Mouse (Mus musculus): ENCODE measurements at regions not wholly inside any gene's neighbourhood (a gene's known extent, or its start where the extent isn't known, plus 50 kb on each side); places are given as distances from the start of the nearest gene placed in this dataset.

DNA sequence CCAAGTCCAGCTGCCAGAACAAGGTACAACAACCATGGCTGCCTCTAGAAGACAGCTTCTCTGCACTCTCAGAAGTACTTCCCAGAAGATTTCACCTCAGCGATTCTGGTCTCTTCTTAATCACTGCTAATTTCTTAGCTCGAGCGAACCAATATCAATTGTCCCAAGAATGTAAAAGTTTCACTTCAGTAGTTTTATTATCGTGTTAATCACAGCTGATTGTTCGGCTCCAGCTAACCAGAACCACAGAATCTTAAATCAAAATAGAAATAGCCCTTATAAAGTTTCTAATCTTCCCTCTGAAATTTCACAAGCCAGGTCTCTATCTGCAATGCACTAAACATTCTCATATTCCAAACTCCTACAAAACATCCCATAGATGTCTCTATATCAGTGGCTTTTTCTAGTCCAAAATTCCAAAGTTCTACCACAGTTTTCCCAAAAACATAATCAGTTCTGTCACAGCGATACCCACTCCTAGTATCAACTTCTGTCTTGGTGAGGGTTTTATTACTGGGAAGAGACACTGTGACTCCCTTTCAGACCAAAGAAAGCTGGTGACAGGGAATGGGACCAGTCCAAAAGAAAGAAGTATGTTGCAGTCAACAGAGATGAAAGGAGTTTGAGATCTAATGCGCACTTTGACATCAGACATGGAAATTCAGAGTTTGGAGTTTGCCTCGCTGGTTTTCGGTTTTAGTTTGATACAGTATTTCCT, 130.2 kb downstream of the Gm10283 start:
- no peak for DNase-seq (ENCODE audit: low spot score)

DNA sequence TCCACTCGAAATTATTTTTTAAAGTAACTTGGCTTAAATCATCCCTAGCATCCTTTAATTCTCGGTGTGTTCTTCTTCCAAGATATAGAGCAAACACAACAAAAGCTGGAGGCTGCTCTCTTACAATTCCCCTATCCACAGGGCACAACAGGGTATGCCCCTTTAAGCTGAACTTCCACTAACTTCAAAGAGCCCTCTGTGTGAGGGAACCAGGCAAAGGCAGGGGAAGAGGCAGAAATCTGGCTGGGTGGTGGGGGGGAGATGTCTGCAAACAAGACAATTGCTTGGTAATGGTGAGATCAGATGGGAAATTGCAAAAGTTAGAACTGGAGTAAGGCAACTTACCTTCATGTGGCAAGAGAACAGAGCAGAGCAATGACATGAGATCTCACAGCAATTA, 154.7 kb downstream of the Gm10283 start:
- peak; percentile 14 for DNase-seq (ENCODE audit: low spot score)

DNA sequence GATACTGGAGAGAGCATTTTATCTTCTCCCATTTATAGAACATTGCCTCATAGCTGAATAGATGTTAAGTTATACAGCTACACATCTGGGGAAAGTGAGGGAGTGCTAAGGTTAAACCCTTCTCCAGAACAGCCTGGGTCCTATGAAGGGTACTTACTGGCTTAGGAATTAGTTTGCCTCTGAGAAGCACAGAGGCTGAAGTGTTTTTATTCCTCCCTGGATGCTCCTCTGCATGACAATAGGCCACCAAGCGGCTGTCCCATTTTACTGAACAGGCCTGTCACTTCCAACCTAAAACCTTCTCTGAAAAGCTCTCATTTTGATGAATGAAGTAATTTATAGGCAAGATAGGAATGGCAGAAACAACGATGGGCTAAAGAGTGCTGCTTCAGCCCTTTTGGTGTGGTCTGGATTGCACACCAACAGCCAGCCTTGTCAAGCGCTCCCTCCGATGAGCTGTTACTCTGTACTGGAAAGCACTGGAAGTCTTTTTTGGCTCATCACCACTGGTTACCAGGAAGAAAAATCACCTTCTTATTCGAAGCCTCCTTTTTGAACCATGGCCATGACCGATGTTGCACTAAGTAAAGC, 157.1 kb downstream of the Gm10283 start:
- no peak for DNase-seq (ENCODE audit: low spot score)

DNA sequence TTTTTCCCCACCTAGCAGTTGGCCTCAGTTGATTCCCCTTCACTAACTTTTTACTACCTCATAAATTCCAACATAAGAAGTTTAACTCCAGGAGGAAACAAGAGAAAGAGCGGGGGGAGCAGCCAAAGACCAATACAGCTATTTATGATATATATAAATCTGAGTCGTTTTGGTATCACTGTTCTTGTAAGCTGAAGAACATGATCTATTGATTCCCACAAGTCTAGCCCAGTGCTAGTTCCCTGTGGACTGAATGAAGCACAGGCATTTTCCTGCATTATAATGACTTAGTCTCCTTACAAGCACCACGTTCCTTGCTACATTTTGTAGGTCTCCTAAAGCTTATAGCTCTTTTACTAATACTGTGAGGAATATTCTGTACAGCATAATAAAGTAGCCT, 187.5 kb downstream of the Gm10283 start:
- no peak for DNase-seq (ENCODE audit: low spot score)

DNA sequence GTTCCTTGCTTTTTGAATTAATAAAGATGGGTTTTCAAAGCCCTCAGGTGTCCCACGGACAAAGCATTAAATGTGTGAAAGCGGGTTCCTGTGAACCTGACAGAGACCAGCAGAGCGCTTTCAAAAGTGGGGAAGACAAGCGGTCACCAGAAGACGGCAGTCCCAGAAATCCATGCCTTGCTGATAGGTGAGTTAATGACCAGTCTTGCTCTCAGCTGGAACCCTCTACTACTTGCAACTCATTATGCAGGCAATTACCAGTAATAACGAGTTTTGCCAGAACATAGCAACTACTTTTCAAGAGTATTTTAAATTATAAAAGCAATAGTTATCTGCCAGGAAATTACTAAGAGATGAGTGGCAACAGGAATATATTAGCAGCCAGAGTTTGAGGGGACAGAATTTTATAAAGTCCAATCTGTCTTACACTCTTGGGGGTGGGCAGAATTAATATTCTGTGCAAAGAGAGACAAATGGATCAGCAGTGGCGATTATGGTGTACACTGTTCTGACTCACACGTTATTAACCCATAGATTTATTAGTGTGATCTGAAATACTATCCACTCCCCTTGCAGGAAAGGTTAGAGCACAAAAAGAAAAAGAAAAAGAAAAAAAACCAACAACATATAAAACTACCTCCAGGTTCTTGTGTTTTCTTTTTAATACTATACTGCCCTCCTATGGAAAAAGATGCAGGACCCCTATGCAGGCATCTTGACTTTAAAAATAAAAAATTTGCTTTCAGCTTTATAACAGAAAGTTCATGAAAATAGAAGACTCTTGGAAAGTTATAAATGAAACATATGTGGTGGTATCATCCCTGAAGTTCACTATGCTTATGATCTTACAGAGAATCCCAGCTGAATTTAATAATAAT, 188.8 kb downstream of the Gm10283 start:
- DNase-seq (ENCODE audit: low spot score) = no peak

DNA sequence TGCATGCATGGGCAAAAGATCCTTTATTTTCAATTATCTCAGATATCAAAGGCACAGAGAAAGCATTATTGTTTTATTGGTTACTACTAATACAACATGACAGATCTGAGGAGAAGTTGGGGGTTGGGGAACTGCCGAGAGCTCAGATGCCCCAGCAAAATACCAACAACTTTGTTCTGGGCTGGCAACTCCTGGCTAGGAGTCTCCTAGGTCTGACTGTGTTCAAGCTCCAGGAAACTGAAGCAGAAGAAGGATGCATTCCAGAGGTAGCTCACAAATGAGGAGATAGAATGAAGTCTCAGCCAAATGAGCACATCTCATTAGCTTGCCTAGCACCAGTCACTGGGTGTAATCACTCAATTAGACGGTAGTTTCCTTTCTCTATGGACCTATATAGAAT, 192.9 kb downstream of the Gm10283 start:
- no peak for DNase-seq (ENCODE audit: low spot score)

DNA sequence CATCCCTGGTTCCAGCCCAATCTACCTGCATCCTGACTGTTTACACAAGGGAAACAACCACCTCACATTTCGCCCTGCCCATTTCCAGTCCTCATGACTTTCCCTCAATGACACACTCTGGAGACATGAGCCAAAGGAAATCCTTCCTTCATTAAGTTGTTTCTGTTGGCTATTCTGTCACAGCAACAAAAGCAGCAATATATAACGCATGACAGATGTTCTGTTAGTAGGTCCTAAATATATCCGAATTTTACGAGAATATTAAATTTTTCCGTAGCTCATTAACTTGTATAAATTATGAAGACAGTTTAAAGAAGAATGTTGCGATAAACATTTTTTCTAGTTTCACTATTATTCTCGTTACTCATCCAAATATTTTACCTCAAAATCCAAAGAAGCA, 201.7 kb downstream of the Gm10283 start:
- DNase-seq (ENCODE audit: low spot score) = no peak

DNA sequence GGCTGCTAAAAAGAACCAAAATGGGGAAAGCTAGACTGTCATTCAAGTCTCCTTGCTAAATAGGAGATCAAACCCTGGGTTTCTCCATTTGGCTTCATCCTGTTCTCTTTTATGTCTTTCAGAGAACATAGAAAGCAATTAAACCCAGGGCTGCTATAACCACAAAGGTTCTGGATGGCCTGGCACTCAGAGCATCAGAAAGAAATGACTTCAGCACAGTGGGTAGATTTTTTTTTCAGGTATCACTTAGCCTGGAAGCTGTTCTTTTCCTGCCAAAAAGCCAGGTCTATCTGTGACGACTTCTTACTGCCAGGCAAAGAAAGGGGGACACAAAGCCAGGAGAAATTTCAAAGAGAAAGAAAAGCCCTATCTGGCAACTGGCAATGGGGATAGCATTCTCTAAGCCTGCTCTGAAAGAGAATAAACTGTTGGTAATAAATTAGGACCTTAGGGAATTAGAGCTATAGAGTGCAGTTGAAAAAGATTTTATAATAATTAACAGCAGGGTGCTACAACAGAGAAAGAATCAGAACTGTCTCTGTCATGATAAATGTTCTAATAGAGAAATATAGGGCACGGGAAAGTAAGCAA, 225.7 kb downstream of the Gm10283 start:
- DNase-seq (ENCODE audit: low spot score) = no peak

DNA sequence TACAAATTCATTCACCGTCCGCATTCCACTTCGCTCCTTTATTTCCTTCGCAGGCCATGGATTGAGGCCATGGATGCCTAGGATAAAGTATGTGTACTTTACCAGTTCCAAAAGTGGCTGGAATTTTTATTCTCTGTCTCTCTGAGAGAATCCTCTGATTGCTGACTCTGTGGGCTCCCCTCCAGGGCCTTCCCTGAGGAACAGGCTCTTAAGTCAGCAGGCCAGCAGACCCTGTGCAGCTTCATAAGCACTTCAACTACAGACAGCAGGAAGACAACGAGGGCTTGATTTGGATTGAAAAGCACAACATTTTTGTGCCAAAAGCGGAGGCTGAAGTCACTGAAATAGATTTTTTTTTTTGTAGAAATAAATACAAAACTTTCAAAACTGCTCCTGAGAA, 252.7 kb downstream of the Gm10283 start:
- DNase-seq (ENCODE audit: low spot score) = no peak

DNA sequence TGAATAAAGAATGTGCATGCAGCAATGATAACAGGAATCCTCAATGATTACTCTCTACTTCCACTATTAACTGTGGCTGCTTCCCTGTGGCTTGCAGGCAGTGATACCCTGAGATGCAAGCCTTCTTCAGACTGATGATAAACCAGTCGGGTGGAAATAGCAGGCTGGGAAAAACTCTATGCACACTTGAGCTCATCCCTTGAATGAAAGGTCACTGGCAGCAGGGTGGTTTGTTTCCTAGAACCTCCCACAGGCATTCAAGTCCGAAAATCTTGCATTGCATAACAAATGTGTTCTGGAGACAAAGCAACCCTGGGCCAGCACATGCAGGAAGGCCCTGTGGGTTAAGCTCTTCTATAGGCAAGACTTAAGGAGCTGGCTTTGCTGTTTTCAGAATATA, 253.3 kb downstream of the Gm10283 start:
- DNase-seq (ENCODE audit: low spot score) = peak; percentile 11

DNA sequence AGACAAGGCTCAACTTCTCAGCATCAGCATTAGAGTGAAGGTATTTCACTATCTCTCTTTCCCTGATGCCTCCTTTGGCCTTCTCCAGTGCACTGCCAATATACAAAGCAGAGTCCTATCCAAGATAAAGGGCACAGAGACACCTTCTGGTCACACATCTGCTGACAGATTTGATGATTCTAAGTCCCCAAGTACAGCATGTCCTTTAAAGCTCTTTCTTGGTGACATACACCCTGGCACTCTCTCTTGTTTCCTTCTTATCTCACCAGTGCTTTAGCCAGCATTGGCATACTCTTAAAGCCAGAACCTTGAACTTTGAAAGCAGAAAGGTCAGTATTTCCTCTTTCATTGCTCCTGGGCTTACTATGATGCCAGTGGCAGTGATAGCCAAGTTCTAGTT, 255.4 kb downstream of the Gm10283 start:
- DNase-seq (ENCODE audit: low spot score) = no peak

DNA sequence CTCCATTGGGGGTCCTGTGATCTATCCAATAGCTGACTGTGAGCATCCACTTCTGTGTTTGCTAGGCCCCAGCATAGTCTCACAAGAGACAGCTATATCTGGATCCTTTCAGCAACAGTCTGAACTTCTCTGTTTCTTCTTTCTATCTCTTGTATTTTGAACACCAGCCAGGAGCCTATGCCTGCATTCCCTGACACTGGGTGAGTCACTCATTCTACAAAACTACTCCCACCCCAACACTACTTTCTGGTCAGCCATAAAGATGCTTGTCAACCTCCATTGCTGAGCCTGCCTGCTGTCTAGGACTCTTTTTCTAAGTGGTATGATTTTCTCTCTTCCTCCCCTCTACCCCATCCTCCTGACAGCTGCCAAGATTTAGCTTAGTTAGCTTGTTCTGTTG, 261.6 kb downstream of the Gm10283 start:
- no peak for DNase-seq (ENCODE audit: low spot score)

DNA sequence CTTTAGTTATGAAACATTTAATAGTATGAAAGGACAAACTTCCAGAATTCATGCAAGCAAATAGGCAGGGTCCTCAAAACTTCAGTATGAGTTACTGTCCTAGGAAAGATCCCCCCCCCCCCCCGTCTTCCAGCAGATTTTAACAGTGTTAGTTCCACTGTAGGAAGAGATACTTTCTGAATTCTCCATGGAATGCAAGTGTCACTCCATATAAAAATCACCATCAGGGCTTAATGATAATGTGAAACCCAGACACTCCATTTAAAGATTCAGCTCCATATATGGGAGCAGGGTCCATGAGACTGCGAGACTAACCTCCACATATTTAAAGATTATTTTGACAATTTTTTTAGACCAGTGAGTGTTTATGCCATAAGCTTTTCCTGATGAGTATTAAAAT, 282.1 kb downstream of the Gm10283 start:
- DNase-seq (ENCODE audit: low spot score) = no peak

DNA sequence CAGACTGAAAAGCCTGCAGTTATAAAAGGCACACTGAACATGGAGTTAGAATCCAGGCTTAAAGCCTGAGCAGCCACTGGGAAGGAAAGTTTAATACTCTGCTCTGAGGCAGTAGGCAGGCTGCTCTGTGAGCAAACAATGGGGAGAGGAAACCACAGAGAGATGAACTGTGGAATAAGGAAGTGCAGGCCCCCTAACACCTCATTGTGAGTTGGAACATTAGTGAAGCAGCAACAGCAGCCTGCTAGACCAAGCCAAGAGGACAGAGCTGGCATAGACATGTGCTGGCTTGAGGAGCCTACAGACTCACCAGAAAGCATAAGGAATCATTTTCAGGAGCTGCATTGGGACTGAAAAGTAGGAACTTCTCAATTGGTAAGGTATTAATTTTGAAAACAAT, 307.4 kb downstream of the Gm10283 start:
- no peak for DNase-seq (ENCODE audit: low spot score)

DNA sequence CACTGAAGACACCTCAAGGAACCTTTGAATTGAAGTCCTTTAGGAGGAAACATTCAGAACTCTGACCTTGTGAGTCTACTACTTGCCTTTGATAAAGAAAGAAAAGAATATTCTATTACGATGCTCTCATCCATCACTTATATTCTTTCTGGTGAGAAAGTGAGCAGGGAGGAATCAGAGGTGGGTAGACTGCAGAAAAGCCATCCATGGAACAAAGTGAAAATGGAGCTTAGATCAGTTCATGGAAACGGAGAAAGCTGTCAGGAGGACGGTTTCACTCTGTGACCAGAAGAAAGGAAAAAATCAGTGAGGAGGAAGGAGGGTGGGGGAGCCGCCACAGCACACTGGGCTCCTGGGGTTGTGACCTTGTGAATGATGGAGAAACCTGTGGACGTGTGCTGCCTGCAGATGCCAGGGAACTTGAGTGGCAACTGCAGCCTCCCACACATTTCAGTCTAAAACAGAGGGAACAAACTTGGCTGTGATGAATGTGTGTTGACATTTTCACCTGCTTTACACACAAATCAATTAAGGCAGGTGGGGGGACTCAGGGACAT, 335.2 kb downstream of the Gm10283 start:
- no peak for DNase-seq (ENCODE audit: low spot score)

Measured in embryo, embryonic 10 days (tissue).